9 mouse cellular contexts compared by ENCODE assay signal in genomic region chr5:64075506-64075905, GRCm38 (mm10). TPM values are rescaled to one million over a fixed set of nuclear protein-coding genes. Genes with fewer than 3 reads are reported as not detected.
DNase-seq lines count a peak whose midpoint lies in the region; TF ChIP-seq lines count a peak whose summit lies in the region.
"Had no signal": no experiment of that assay in that cellular context is flagged by ENCODE, and none has a peak within 500 bp of the region (broad histone marks: within the 10 kb centered on the region; RNA-seq: fewer than 3 reads in every experiment).

No protein-coding gene starts in this region.

- peak; percentile 52 for DNase-seq in adrenal gland, postnatal 10 days
- DNase-seq in adrenal gland, adult 18-20 months (ENCODE audit: low spot score in 2 of 2), result no peak
- no peak for DNase-seq in left cerebral cortex, adult 2 months (ENCODE audit: extremely low spot score in 1 of 2, low spot score in 2 of 2)
- no peak for DNase-seq in left cerebral cortex, postnatal 36 days (ENCODE audit: low spot score in 2 of 2)
- peak; percentile 76 for DNase-seq in NIH3T3 (ENCODE audit: low read depth)
- peak; percentile 34 for DNase-seq in lung, postnatal 25 days (ENCODE audit: low spot score)
- DNase-seq in left cerebral cortex, postnatal 4 days, result no peak
- no peak for DNase-seq in gastrocnemius, postnatal 10 days

- intact Hi-C loops in left cerebral cortex, adult 2 months (cut with DNase I), result no loop called here
- intact Hi-C loops in left cerebral cortex, postnatal 36 days (cut with DNase I), result no loop called here
- intact Hi-C loops in left cerebral cortex, postnatal 4 days (cut with DNase I), result loop anchor here (10.0 kb wide), 1 partner anchor 171 kb away; no protein-coding TSS in a partner anchor

- TF ChIP-seq CTCF in left cerebral cortex, adult 2 months (IDR thresholded peaks at IDR 0.05), result peak; percentile 40

- H3K27ac ChIP-seq in left cerebral cortex, adult 2 months, result no peak overlapping the region
- H3K27ac ChIP-seq: lung, embryonic 15.5 days had no signal

- H3K4me3 ChIP-seq in left cerebral cortex, adult 2 months, result no peak overlapping the region
- H3K4me3 ChIP-seq: lung, embryonic 15.5 days had no signal

RNA-seq across cellular contexts. Expression of gene Pgm2, which starts 17.2 kb away (rescaled TPM):
- 10 to 100 TPM; 19.9 to 20.7 TPM for total RNA-seq in adrenal gland, postnatal 10 days (2021)
- 10 to 100 TPM; 17.3 to 28.8 TPM for total RNA-seq in adrenal gland, adult 18-20 months (2021)
- total RNA-seq in left cerebral cortex, adult 2 months (2021), result 10 to 100 TPM in 1 of 2 experiments, 1 to 10 TPM in 1; 9.1 to 13.1 TPM
- total RNA-seq in left cerebral cortex, postnatal 36 days (2021), result 10 to 100 TPM; 10.4 to 10.7 TPM
- total RNA-seq in left cerebral cortex, postnatal 4 days (2021), result 10 to 100 TPM; 14.5 to 16.4 TPM
- 1 to 10 TPM; 7.0 to 8.5 TPM for total RNA-seq in gastrocnemius, postnatal 10 days (2021)

Comparison
In these comparisons a context has a peak if more than half of its experiments do, and no peak if none do; other contexts are left out.
1. DNase-seq: peak in adrenal gland, postnatal 10 days (single experiment), NIH3T3 (single experiment) and lung, postnatal 25 days (single experiment); none in adrenal gland, adult 18-20 months (0 of 2), left cerebral cortex, adult 2 months (0 of 2), left cerebral cortex, postnatal 36 days (0 of 2), left cerebral cortex, postnatal 4 days (single experiment) and gastrocnemius, postnatal 10 days (single experiment).